ENCODE assay signal across 7 mouse cellular contexts in genomic region chr5:146220879-146221714, GRCm38 (mm10). TPM values are rescaled to one million over a fixed set of nuclear protein-coding genes. Genes with fewer than 3 reads are reported as not detected.
A peak's percentile ranks its signal among the peaks of the same experiment; 100 is the strongest.
DNase-seq lines count a peak whose midpoint lies in the region; ATAC-seq lines count a peak whose summit lies in the region.

TSS of gene Rnf6 (minus strand) at chr5:146221555.

- peaks cover 7% of the 10 kb centered on the region for H3K36me3 ChIP-seq in intestine, embryonic 15.5 days
- H3K36me3 ChIP-seq in midbrain, embryonic 10.5 days, result peaks cover 35% of the 10 kb centered on the region

- H3K4me1 ChIP-seq in intestine, embryonic 15.5 days (replicated peaks), result peaks cover 4% of the 10 kb centered on the region
- H3K4me1 ChIP-seq in midbrain, embryonic 10.5 days, result peaks cover 22% of the 10 kb centered on the region

- peak within 1 kb of the TSS; percentile 64 for H3K4me2 ChIP-seq in intestine, embryonic 15.5 days (replicated peaks)

- H3K4me3 ChIP-seq in intestine, embryonic 15.5 days (replicated peaks), result peak within 1 kb of the TSS; percentile 82
- H3K4me3 ChIP-seq in midbrain, embryonic 10.5 days, result peak within 1 kb of the TSS; percentile 74

- H3K27me3 ChIP-seq in intestine, embryonic 15.5 days (replicated peaks), result no peaks in the 10 kb centered on the region
- H3K27me3 ChIP-seq in midbrain, embryonic 10.5 days (ENCODE audit: low read depth, poor library complexity, severe bottlenecking), result no peaks in the 10 kb centered on the region

- peak; percentile 96 for DNase-seq in adrenal gland, adult 2 months
- peak; percentile 89 for DNase-seq in embryo, embryonic 11.5 days (ENCODE audit: low read depth, low spot score)
- peak; percentile 84 to 94 for DNase-seq in gastrocnemius, postnatal 36 days
- peak; percentile 89 to 98 for DNase-seq in left cerebral cortex, postnatal 25 days (ENCODE audit: low spot score in 2 of 2)
- peak; percentile 95 for DNase-seq in midbrain, embryonic 10.5 days (ENCODE audit: low spot score)
- peak; percentile 90 for DNase-seq in right cerebral cortex, postnatal 4 days

- no peaks in the 10 kb centered on the region for H3K9me3 ChIP-seq in intestine, embryonic 15.5 days
- H3K9me3 ChIP-seq in midbrain, embryonic 10.5 days (replicated peaks), result no peaks in the 10 kb centered on the region

- intact Hi-C loops in gastrocnemius, postnatal 36 days (cut with DNase I), result loop anchor here (10.0 kb wide), 1 partner anchor 574 kb away; the partner anchor contains the start of gene Usp12
- intact Hi-C loops in left cerebral cortex, postnatal 25 days (cut with DNase I), result loop anchor here (1.0 kb wide), 1 partner anchor 10 kb away; the partner anchor contains the start of gene Cdk8

- under 1% methylated on average over 67 of the region's 67 CpGs for WGBS in intestine, embryonic 15.5 days
- WGBS in midbrain, embryonic 10.5 days, result under 1% methylated on average over 67 of the region's 67 CpGs

- peak within 1 kb of the TSS; percentile 100 for H3K27ac ChIP-seq in intestine, embryonic 15.5 days
- H3K27ac ChIP-seq in midbrain, embryonic 10.5 days (replicated peaks), result peak within 1 kb of the TSS; percentile 98

- H3K9ac ChIP-seq in intestine, embryonic 15.5 days, result peak within 1 kb of the TSS; percentile 89

- peak; percentile 100 for ATAC-seq in intestine, embryonic 15.5 days

RNA-seq across cellular contexts. Expression of gene Rnf6, which starts in this region (rescaled TPM):
- 10 to 100 TPM; 45.4 to 75.7 TPM for total RNA-seq in adrenal gland, adult 2 months (2021)
- polyA plus RNA-seq in adrenal gland, adult 2 months (2012; rRNA removed), result 7.1 and 9.2 TPM in 2 replicates
- 10 to 100 TPM; 29.7 to 35.9 TPM for total RNA-seq in gastrocnemius, postnatal 36 days (2021)
- 47.2 and 48.3 TPM in 2 replicates for polyA plus RNA-seq in intestine, embryonic 15.5 days (2015; fragmentation: Nextera tagmentation; extraction: Ambion mirVana)
- 10 to 100 TPM; 69.7 to 70.1 TPM for total RNA-seq in left cerebral cortex, postnatal 25 days (2021)
- polyA plus RNA-seq in midbrain, embryonic 10.5 days (2016; fragmentation: Nextera tagmentation; extraction: Ambion mirVana), result 24.2 and 25.1 TPM in 2 replicates

Comparison
In these comparisons a context has a peak if more than half of its experiments do, and no peak if none do; other contexts are left out.
1. Peak in every context shown above with its lines: DNase-seq, ATAC-seq, H3K4me3 ChIP-seq and H3K27ac ChIP-seq.